Mouse (Mus musculus): ENCODE measurements around the gene Chd3. TPM values are rescaled to one million over a fixed set of nuclear protein-coding genes. Genes with fewer than 3 reads are reported as not detected.

Gene Chd3
- polyA plus RNA-seq, 1 experiment from 2014 or later = 17.1 TPM

GRCm38 (mm10) chr11:69382478-69383105, 13.4 kb upstream of the Chd3 start:
- no peak overlapping the region for H3K9ac ChIP-seq (ENCODE audit: low read depth, low read length)

GRCm38 (mm10) chr11:69381356-69381755, 12.2 kb upstream of the Chd3 start:
- Histone ChIP-seq H3K4me3 (ENCODE audit: low read depth, low read length) (no peak overlapping the region), H3K4me1 (replicated peaks; ENCODE audit: control insufficient read depth, insufficient read depth, low read length) (peaks cover 2% of the 10 kb centered on the region), H3K36me3 (ENCODE audit: control insufficient read depth, insufficient read depth, low read length) (no peaks in the 10 kb centered on the region), H3K9ac (ENCODE audit: low read depth, low read length) (no peak overlapping the region), H3K27me3 (replicated peaks; ENCODE audit: control insufficient read depth, insufficient read depth, low read length) (no peaks in the 10 kb centered on the region), H3K27ac (ENCODE audit: low read depth, low read length) (no peak overlapping the region), H3K4me2 (no peak overlapping the region), H3K9me3 (ENCODE audit: control insufficient read depth, low read length) (no peaks in the 10 kb centered on the region)
- WGBS = 81% methylated on average over 6 of the region's 6 CpGs
- DNase-seq (ENCODE audit: low spot score) = no peak
- no peak for ATAC-seq (replicated peaks; ENCODE audit: low FRiP score)

More at GRCm38 (mm10) chr11:69382478-69383105, 13.4 kb upstream of the Chd3 start:
- DNase-seq (ENCODE audit: low spot score) (no peak), ATAC-seq (replicated peaks; ENCODE audit: low FRiP score) (no peak)
- Histone ChIP-seq H3K27ac (ENCODE audit: low read depth, low read length) (no peak overlapping the region), H3K4me3 (ENCODE audit: low read depth, low read length) (no peak overlapping the region), H3K36me3 (ENCODE audit: control insufficient read depth, insufficient read depth, low read length) (no peaks in the 10 kb centered on the region), H3K4me2 (no peak overlapping the region), H3K9me3 (ENCODE audit: control insufficient read depth, low read length) (no peaks in the 10 kb centered on the region), H3K4me1 (replicated peaks; ENCODE audit: control insufficient read depth, insufficient read depth, low read length) (peaks cover under 1% of the 10 kb centered on the region), H3K27me3 (replicated peaks; ENCODE audit: control insufficient read depth, insufficient read depth, low read length) (no peaks in the 10 kb centered on the region; the same call in 1 of the 2 replicates)
- WGBS = 70% methylated on average over 10 of the region's 10 CpGs

GRCm38 (mm10) chr11:69379600-69379999, 10.4 kb upstream of the Chd3 start:
- H3K27ac ChIP-seq (ENCODE audit: low read depth, low read length) = no peak overlapping the region
- WGBS = 53% methylated on average over 3 of the region's 3 CpGs
- H3K4me2 ChIP-seq = no peak overlapping the region; the same call in 1 of the 2 replicates
- H3K9ac ChIP-seq (ENCODE audit: low read depth, low read length) = no peak overlapping the region
- H3K9me3 ChIP-seq (ENCODE audit: control insufficient read depth, low read length) = no peaks in the 10 kb centered on the region
- H3K27me3 ChIP-seq (replicated peaks; ENCODE audit: control insufficient read depth, insufficient read depth, low read length) = no peaks in the 10 kb centered on the region
- no peak overlapping the region for H3K4me3 ChIP-seq (ENCODE audit: low read depth, low read length)
- DNase-seq (ENCODE audit: low spot score) (no peak), ATAC-seq (replicated peaks; ENCODE audit: low FRiP score) (no peak)
- no peaks in the 10 kb centered on the region for H3K36me3 ChIP-seq (ENCODE audit: control insufficient read depth, insufficient read depth, low read length)
- peaks cover 2% of the 10 kb centered on the region for H3K4me1 ChIP-seq (replicated peaks; ENCODE audit: control insufficient read depth, insufficient read depth, low read length)

- no peak overlapping the region for H3K4me3 ChIP-seq (ENCODE audit: low read depth, low read length)
- peaks cover 18% of the 10 kb centered on the region for H3K4me1 ChIP-seq (replicated peaks; ENCODE audit: control insufficient read depth, insufficient read depth, low read length)
- ATAC-seq (replicated peaks; ENCODE audit: low FRiP score) = no peak
- no peak overlapping the region for H3K9ac ChIP-seq (ENCODE audit: low read depth, low read length)
- H3K27ac ChIP-seq (ENCODE audit: low read depth, low read length) = peak overlapping the region; percentile 25; the same call in 1 of the 2 replicates
- no peak overlapping the region for H3K4me2 ChIP-seq
- H3K27me3 ChIP-seq (replicated peaks; ENCODE audit: control insufficient read depth, insufficient read depth, low read length) = no peaks in the 10 kb centered on the region
- WGBS = 60% methylated on average over 3 of the region's 3 CpGs
- no peaks in the 10 kb centered on the region for H3K36me3 ChIP-seq (ENCODE audit: control insufficient read depth, insufficient read depth, low read length)
- no peak for DNase-seq (ENCODE audit: low spot score)
- no peaks in the 10 kb centered on the region for H3K9me3 ChIP-seq (ENCODE audit: control insufficient read depth, low read length)
Measured at GRCm38 (mm10) chr11:69377766-69378165, 8.6 kb upstream of the Chd3 start.

GRCm38 (mm10) chr11:69375646-69376045, 6.4 kb upstream of the Chd3 start:
- Histone ChIP-seq H3K9ac (ENCODE audit: low read depth, low read length) (no peak overlapping the region), H3K36me3 (ENCODE audit: control insufficient read depth, insufficient read depth, low read length) (no peaks in the 10 kb centered on the region), H3K27me3 (replicated peaks; ENCODE audit: control insufficient read depth, insufficient read depth, low read length) (no peaks in the 10 kb centered on the region), H3K27ac (ENCODE audit: low read depth, low read length) (no peak overlapping the region), H3K4me1 (replicated peaks; ENCODE audit: control insufficient read depth, insufficient read depth, low read length) (peaks cover 38% of the 10 kb centered on the region), H3K9me3 (ENCODE audit: control insufficient read depth, low read length) (no peaks in the 10 kb centered on the region), H3K4me3 (ENCODE audit: low read depth, low read length) (no peak overlapping the region), H3K4me2 (no peak overlapping the region)
- ATAC-seq (replicated peaks; ENCODE audit: low FRiP score) (no peak), DNase-seq (ENCODE audit: low spot score) (no peak)
- WGBS = 74% methylated on average over 4 of the region's 4 CpGs

- peak; percentile 94 for ATAC-seq (replicated peaks; ENCODE audit: low FRiP score)
- H3K9ac ChIP-seq (ENCODE audit: low read depth, low read length) = peak overlapping the region; percentile 59
- no peaks in the 10 kb centered on the region for H3K9me3 ChIP-seq (ENCODE audit: control insufficient read depth, low read length)
- peak overlapping the region; percentile 32 for H3K4me3 ChIP-seq (ENCODE audit: low read depth, low read length)
- H3K4me2 ChIP-seq = peak overlapping the region; percentile 64
- no peaks in the 10 kb centered on the region for H3K36me3 ChIP-seq (ENCODE audit: control insufficient read depth, insufficient read depth, low read length)
- 69% methylated on average over 16 of the region's 16 CpGs for WGBS
- peak overlapping the region; percentile 79 for H3K27ac ChIP-seq (ENCODE audit: low read depth, low read length)
- H3K4me1 ChIP-seq (replicated peaks; ENCODE audit: control insufficient read depth, insufficient read depth, low read length) = peaks cover 42% of the 10 kb centered on the region
- peaks cover 2% of the 10 kb centered on the region for H3K27me3 ChIP-seq (replicated peaks; ENCODE audit: control insufficient read depth, insufficient read depth, low read length)
- no peak for DNase-seq (ENCODE audit: low spot score)
Measured at GRCm38 (mm10) chr11:69373223-69373965, 4.2 kb upstream of the Chd3 start.

GRCm38 (mm10) chr11:69372780-69373170, 3.6 kb upstream of the Chd3 start:
- ATAC-seq (replicated peaks; ENCODE audit: low FRiP score) = no peak
- peaks cover 8% of the 10 kb centered on the region for H3K27me3 ChIP-seq (replicated peaks; ENCODE audit: control insufficient read depth, insufficient read depth, low read length)
- H3K4me2 ChIP-seq = peak overlapping the region; percentile 64
- H3K9ac ChIP-seq (ENCODE audit: low read depth, low read length) = no peak overlapping the region; the same call in 1 of the 2 replicates
- H3K9me3 ChIP-seq (ENCODE audit: control insufficient read depth, low read length) = no peaks in the 10 kb centered on the region
- peak overlapping the region; percentile 32; the same call in 1 of the 2 replicates for H3K4me3 ChIP-seq (ENCODE audit: low read depth, low read length)
- WGBS = 54% methylated on average over 3 of the region's 3 CpGs
- no peaks in the 10 kb centered on the region for H3K36me3 ChIP-seq (ENCODE audit: control insufficient read depth, insufficient read depth, low read length)
- H3K4me1 ChIP-seq (replicated peaks; ENCODE audit: control insufficient read depth, insufficient read depth, low read length) = peaks cover 48% of the 10 kb centered on the region
- DNase-seq (ENCODE audit: low spot score) = no peak
- peak overlapping the region; percentile 79 for H3K27ac ChIP-seq (ENCODE audit: low read depth, low read length)

GRCm38 (mm10) chr11:69372056-69372779, 3.0 kb upstream of the Chd3 start:
- Histone ChIP-seq H3K36me3 (ENCODE audit: control insufficient read depth, insufficient read depth, low read length) (no peaks in the 10 kb centered on the region), H3K9me3 (ENCODE audit: control insufficient read depth, low read length) (no peaks in the 10 kb centered on the region), H3K4me1 (replicated peaks; ENCODE audit: control insufficient read depth, insufficient read depth, low read length) (peaks cover 51% of the 10 kb centered on the region), H3K4me2 (peak overlapping the region; percentile 64), H3K27me3 (replicated peaks; ENCODE audit: control insufficient read depth, insufficient read depth, low read length) (peaks cover 10% of the 10 kb centered on the region), H3K27ac (ENCODE audit: low read depth, low read length) (peak overlapping the region; percentile 79), H3K4me3 (ENCODE audit: low read depth, low read length) (peak overlapping the region; percentile 9; the same call in 1 of the 2 replicates), H3K9ac (ENCODE audit: low read depth, low read length) (peak overlapping the region; percentile 48; the same call in 1 of the 2 replicates)
- ATAC-seq (replicated peaks; ENCODE audit: low FRiP score) = peak; percentile 46
- DNase-seq (ENCODE audit: low spot score) = peak; percentile 51
- 36% methylated on average over 12 of the region's 12 CpGs for WGBS

All from liver, embryonic 11.5 days (tissue).